Mouse (Mus musculus) cortical plate, adult 2 months (tissue): ENCODE data around the gene Reep3. TPM values are rescaled to one million over a fixed set of nuclear protein-coding genes. Genes with fewer than 3 reads are reported as not detected.

Experiments used
- H3K27ac ChIP-seq: fragments of 200-500 bp; 2 replicates; pipeline ENCODE4 v1.5.1; 2012; ENCODE audit warnings: low read length, control low read depth, inconsistent platforms; ENCODE audit not compliant: insufficient read depth
- H3K4me1 ChIP-seq: fragments of 200-500 bp; 2 replicates; pipeline ENCODE4 v1.6.1; 2011; ENCODE audit warnings: low read length; ENCODE audit not compliant: control insufficient read depth, insufficient read depth
- H3K4me3 ChIP-seq: fragments of 200-500 bp; 2 replicates; pipeline ENCODE4 v1.5.1; 2011; ENCODE audit warnings: mild to moderate bottlenecking, low read length, control low read depth; ENCODE audit not compliant: insufficient read depth
- CTCF ChIP-seq: fragments of 200-500 bp; IDR thresholded peaks from 2 replicates; pipeline ENCODE4 v1.5.1; 2011; ENCODE audit warnings: mild to moderate bottlenecking, control low read depth, low read length; ENCODE audit not compliant: insufficient read depth; ENCODE audit errors: extremely low read depth
- POLR2A ChIP-seq: fragments of 200-500 bp; IDR thresholded peaks from 2 replicates; pipeline ENCODE4 v1.6.1; 2011; ENCODE audit warnings: mild to moderate bottlenecking, low read length, control low read depth; ENCODE audit not compliant: insufficient read depth; ENCODE audit errors: extremely low read depth
- polyA plus RNA-seq: library from polyadenylated mRNA; depleted of rRNA; stranded (reverse); fragments of >200 nt; gene quantifications from 2 replicates; pipeline ENCODE4 v1.2.3, GENCODE M21; 2012

Reep3 gene
- polyA plus RNA-seq, 1 experiment: 26.4 TPM

GRCm38 (mm10) chr10:67085124-67085523, 11.6 kb downstream of the Reep3 start:
- Histone ChIP-seq H3K4me3 (no peak overlapping the region), H3K27ac (no peak overlapping the region), H3K4me1 (no peaks in the 10 kb centered on the region)
- TF ChIP-seq POLR2A (no peak), CTCF (no peak)

- H3K4me1 ChIP-seq: no peaks in the 10 kb centered on the region
- TF ChIP-seq CTCF: no peak
- TF ChIP-seq POLR2A: no peak
- H3K27ac ChIP-seq: no peak overlapping the region
- H3K4me3 ChIP-seq: no peak overlapping the region
Observed at GRCm38 (mm10) chr10:67083446-67084166, 13.1 kb downstream of the Reep3 start.

GRCm38 (mm10) chr10:67082531-67082930, 14.2 kb downstream of the Reep3 start:
- no peak overlapping the region for H3K4me3 ChIP-seq
- TF ChIP-seq CTCF: no peak
- TF ChIP-seq POLR2A: no peak
- no peak overlapping the region for H3K27ac ChIP-seq
- H3K4me1 ChIP-seq: no peaks in the 10 kb centered on the region

- H3K27ac ChIP-seq: no peak overlapping the region
- H3K4me3 ChIP-seq: no peak overlapping the region
- peaks cover 3% of the 10 kb centered on the region; the same call in 1 of the 2 replicates for H3K4me1 ChIP-seq
- no peak for TF ChIP-seq CTCF
- no peak for TF ChIP-seq POLR2A
Observed at GRCm38 (mm10) chr10:67081206-67082007, 15.3 kb downstream of the Reep3 start.

GRCm38 (mm10) chr10:67079030-67079429, 17.7 kb downstream of the Reep3 start:
- TF ChIP-seq POLR2A (no peak), CTCF (no peak)
- Histone ChIP-seq H3K27ac (no peak overlapping the region), H3K4me3 (no peak overlapping the region), H3K4me1 (peaks cover 3% of the 10 kb centered on the region; the same call in 1 of the 2 replicates)

GRCm38 (mm10) chr10:67075931-67076878, 20.5 kb downstream of the Reep3 start:
- Histone ChIP-seq H3K4me1 (peaks cover 11% of the 10 kb centered on the region), H3K27ac (peak overlapping the region; percentile 18; the same call in 1 of the 2 replicates), H3K4me3 (no peak overlapping the region)
- TF ChIP-seq POLR2A: no peak
- no peak for TF ChIP-seq CTCF

- no peak for TF ChIP-seq POLR2A
- TF ChIP-seq CTCF: no peak
- no peak overlapping the region for H3K4me3 ChIP-seq
- peaks cover 11% of the 10 kb centered on the region for H3K4me1 ChIP-seq
- H3K27ac ChIP-seq: no peak overlapping the region
Observed at GRCm38 (mm10) chr10:67073577-67073976, 23.2 kb downstream of the Reep3 start.

- Histone ChIP-seq H3K4me1 (peaks cover 11% of the 10 kb centered on the region), H3K4me3 (no peak overlapping the region), H3K27ac (peak overlapping the region; percentile 37; the same call in 1 of the 2 replicates)
- TF ChIP-seq CTCF (no peak), POLR2A (no peak)
Observed at GRCm38 (mm10) chr10:67072600-67072999, 24.1 kb downstream of the Reep3 start.

- no peak overlapping the region for H3K27ac ChIP-seq
- H3K4me1 ChIP-seq: peaks cover 11% of the 10 kb centered on the region
- no peak overlapping the region for H3K4me3 ChIP-seq
- no peak for TF ChIP-seq CTCF
- TF ChIP-seq POLR2A: no peak
Observed at GRCm38 (mm10) chr10:67071884-67072283, 24.9 kb downstream of the Reep3 start.

GRCm38 (mm10) chr10:67071389-67071788, 25.4 kb downstream of the Reep3 start:
- TF ChIP-seq CTCF: no peak
- TF ChIP-seq POLR2A: no peak
- Histone ChIP-seq H3K27ac (no peak overlapping the region), H3K4me1 (peaks cover 8% of the 10 kb centered on the region), H3K4me3 (no peak overlapping the region)
